Mouse (Mus musculus): ENCODE measurements at regions not wholly inside any gene's neighbourhood (a gene's known extent, or its start where the extent isn't known, plus 50 kb on each side); places are given as distances from the start of the nearest gene placed in this dataset.

DNA sequence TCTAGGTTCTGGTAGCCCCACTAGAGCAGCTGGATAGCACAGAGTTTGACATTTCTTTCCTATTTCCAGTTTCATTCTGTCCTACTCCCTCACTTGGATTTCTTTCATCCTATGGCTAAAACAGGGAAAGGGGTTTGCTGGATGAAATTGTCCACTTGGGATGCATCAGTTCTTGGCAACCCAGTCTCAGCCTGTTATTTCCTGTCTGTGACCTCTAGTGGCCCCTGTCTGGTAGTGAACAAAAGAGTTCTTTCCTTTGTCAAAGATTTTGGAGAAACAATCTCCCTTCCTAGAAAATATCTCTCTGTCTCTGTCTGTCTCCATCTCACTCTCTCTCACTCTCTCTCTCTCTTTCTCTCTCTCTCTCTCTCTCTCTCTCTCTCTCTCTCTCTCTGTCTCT, 50.0 kb upstream of the Ssbp2 start:
- TF ChIP-seq CTCF (IDR thresholded peaks at IDR 0.05; ENCODE audit: borderline replicate concordance, control insufficient read depth, extremely low read depth, insufficient read depth, low read length, poor library complexity) (no peak), POLR2A (IDR thresholded peaks at IDR 0.05; ENCODE audit: control insufficient read depth, extremely low read depth, insufficient read depth, low read length, poor library complexity) (no peak)

Measured in thymus, adult 2 months (tissue).